Mouse (Mus musculus) stomach, embryonic 15.5 days (tissue): ENCODE data around the gene Mrpl33. TPM values are rescaled to one million over a fixed set of nuclear protein-coding genes. Genes with fewer than 3 reads are reported as not detected.

Experiments
- ATAC-seq: fragments of 200-750 bp; cut with Nextera tagmentation; 2 replicates; pipeline ENCODE4 v1.8.0; 2017; ENCODE audit warnings: low read depth, moderate number of reproducible peaks, moderate TSS enrichment; ENCODE audit not compliant: insufficient read depth, low FRiP score
- H3K27ac ChIP-seq: fragments of 300-500 bp; sonication (generic); 2 replicates; pipeline ENCODE4 v1.5.1; 2015; ENCODE audit warnings: mild to moderate bottlenecking, inconsistent platforms
- H3K27me3 ChIP-seq: fragments of 300-500 bp; sonication (generic); replicated peaks from 2 replicates; pipeline ENCODE4 v1.6.1; 2015; ENCODE audit warnings: inconsistent platforms
- H3K36me3 ChIP-seq: fragments of 300-500 bp; sonication (generic); 2 replicates; pipeline ENCODE4 v1.6.1; 2015; ENCODE audit warnings: inconsistent platforms
- H3K4me1 ChIP-seq: fragments of 300-500 bp; sonication (generic); 2 replicates; pipeline ENCODE4 v1.6.1; 2015; ENCODE audit warnings: inconsistent platforms
- H3K4me2 ChIP-seq: fragments of 300-500 bp; sonication (generic); 2 replicates; pipeline ENCODE4 v1.6.1; 2015; ENCODE audit warnings: mild to moderate bottlenecking, inconsistent platforms
- H3K4me3 ChIP-seq: fragments of 300-500 bp; sonication (generic); replicated peaks from 2 replicates; pipeline ENCODE4 v1.5.1; 2015; ENCODE audit warnings: inconsistent platforms
- H3K9ac ChIP-seq: fragments of 300-500 bp; sonication (generic); 2 replicates; pipeline ENCODE4 v1.6.1; 2015; ENCODE audit warnings: inconsistent platforms
- H3K9me3 ChIP-seq: fragments of 300-500 bp; sonication (generic); 2 replicates; pipeline ENCODE4 v1.6.1; 2016; ENCODE audit warnings: inconsistent platforms
- WGBS: fragments of 180-500 bp; shearing (Covaris S2); methylation state at CpG from one replicate; pipeline ENCODE4 v1.1.7; 2015; 5-methylcytosine and 5-hydroxymethylcytosine counted together
- polyA plus RNA-seq: library from polyadenylated mRNA; unstranded; fragments of >200 nt; fragmentation: Nextera tagmentation; extraction: Ambion mirVana; gene quantifications from 2 replicates; pipeline ENCODE4 v1.2.1, GENCODE M21; 2015

Mrpl33 gene
- polyA plus RNA-seq, 1 experiment from 2014 or later = 347 TPM

DNA sequence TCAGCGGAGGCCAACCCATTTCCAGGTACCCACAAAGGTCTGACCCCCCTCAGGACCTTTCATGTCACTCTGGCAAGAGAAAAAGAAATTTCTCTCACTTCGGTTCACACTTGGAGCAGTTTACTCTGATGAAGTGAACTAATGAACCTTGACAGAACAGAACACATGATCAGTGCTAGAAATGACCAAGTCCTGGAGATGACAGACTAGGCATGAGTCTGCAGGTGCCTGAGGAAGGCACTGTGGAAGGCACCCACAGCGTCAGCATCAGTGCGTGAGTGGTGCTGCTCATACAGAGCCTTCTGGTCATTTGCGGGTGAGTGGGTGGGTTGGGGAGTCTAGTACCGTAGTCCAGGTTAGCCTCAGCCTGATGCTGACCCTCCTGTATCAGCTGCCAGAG lies 49.1 kb downstream of the Mrpl33 start:
- no peak for ATAC-seq
- H3K9me3 ChIP-seq = no peaks in the 10 kb centered on the region

DNA sequence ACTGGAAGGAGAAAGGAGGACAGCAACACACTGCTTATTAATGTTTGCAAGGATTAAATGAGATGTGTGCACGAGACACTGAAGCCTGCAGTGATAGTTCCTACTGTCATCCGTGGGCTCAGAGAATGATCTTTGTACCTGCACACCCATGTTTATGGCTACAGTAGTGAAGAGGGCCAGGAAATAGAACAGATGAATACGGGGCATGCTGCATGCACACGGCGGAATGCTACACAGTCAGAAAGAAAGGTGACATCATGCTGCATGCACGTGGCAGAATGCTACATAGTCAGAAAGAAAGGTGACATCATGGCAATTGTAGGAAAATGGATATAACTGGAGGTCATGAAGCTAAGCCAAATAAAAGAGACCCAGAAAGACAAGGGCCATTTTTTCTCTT lies 49.8 kb downstream of the Mrpl33 start:
- Histone ChIP-seq H3K36me3 (no peaks in the 10 kb centered on the region; the same call in 1 of the 2 replicates), H3K9ac (no peak overlapping the region), H3K9me3 (no peaks in the 10 kb centered on the region), H3K27ac (no peak overlapping the region), H3K27me3 (no peaks in the 10 kb centered on the region), H3K4me2 (no peak overlapping the region), H3K4me1 (no peaks in the 10 kb centered on the region), H3K4me3 (no peak overlapping the region)
- no peak for ATAC-seq
- 78% methylated on average over 6 of the region's 6 CpGs for WGBS

More for the DNA sequence above, 49.1 kb downstream of the Mrpl33 start:
- H3K27me3 ChIP-seq = no peaks in the 10 kb centered on the region
- H3K4me1 ChIP-seq = no peaks in the 10 kb centered on the region
- no peaks in the 10 kb centered on the region; the same call in 1 of the 2 replicates for H3K36me3 ChIP-seq
- H3K27ac ChIP-seq = no peak overlapping the region
- WGBS = 91% methylated on average over 6 of the region's 6 CpGs
- H3K4me3 ChIP-seq = no peak overlapping the region
- no peak overlapping the region for H3K9ac ChIP-seq
- H3K4me2 ChIP-seq = no peak overlapping the region

DNA sequence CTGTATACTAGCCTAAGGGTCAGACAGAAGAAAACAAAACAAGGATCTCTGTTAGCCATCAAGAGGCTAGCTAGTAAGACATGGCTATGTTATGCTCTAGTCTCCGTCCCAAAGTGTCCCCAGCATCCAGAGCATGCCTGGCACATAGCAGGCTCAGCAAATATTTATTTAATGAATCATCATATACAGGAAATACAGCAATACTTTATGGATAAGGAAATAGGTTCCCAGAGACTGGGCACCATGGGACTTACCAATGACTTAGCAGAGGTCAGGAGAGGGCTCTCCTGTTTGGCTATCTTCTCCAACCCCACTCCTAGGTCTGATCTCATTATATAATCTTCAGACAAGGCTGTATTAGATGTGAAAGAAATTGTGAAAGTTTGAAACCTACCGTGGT lies 50.6 kb downstream of the Mrpl33 start:
- Histone ChIP-seq H3K4me1 (no peaks in the 10 kb centered on the region), H3K4me2 (no peak overlapping the region), H3K36me3 (no peaks in the 10 kb centered on the region; the same call in 1 of the 2 replicates), H3K9me3 (no peaks in the 10 kb centered on the region), H3K4me3 (no peak overlapping the region), H3K27ac (no peak overlapping the region), H3K27me3 (no peaks in the 10 kb centered on the region), H3K9ac (no peak overlapping the region)
- WGBS = 66% methylated on average over 2 of the region's 2 CpGs
- ATAC-seq = no peak

DNA sequence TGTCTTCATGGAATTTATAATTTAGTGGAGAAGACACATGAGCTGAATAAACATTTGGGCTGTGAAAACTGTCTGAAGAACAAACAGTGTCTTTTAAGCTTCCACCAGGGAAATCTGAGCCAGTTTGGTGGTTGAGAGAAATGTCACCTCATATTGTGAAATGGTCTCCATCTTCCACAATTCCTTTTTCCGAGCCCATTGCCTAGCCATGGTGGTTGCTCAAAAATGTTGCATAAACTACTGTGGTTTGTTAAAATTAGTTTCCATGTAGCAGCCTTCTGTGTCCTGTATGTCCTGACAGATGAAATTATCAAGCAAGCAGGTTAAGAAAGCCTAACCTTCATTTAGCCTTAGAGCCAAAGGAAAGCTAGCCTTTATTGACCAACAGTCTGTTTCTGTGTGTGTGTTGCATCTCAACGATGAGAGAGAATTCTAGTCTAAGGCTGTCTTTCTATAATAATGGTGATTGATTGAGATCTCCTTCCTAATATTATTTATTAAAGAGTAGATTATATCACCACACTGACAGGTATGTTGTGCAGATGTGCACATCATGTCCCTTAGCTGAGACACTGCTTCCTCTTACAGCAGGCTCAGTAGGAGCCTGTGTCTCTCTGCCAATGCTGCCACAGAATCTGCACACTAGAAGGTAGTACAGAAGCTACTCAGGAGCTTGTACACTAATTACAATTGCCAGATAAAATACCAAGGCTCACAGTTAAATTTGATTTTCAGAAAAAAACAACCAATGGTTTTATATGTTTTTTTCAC lies 54.0 kb downstream of the Mrpl33 start:
- Histone ChIP-seq H3K4me1 (no peaks in the 10 kb centered on the region), H3K9ac (no peak overlapping the region), H3K27me3 (no peaks in the 10 kb centered on the region), H3K9me3 (no peaks in the 10 kb centered on the region), H3K4me2 (no peak overlapping the region), H3K27ac (no peak overlapping the region), H3K4me3 (no peak overlapping the region), H3K36me3 (no peaks in the 10 kb centered on the region)
- no peak for ATAC-seq
- 86% methylated on average over 2 of the region's 2 CpGs for WGBS

DNA sequence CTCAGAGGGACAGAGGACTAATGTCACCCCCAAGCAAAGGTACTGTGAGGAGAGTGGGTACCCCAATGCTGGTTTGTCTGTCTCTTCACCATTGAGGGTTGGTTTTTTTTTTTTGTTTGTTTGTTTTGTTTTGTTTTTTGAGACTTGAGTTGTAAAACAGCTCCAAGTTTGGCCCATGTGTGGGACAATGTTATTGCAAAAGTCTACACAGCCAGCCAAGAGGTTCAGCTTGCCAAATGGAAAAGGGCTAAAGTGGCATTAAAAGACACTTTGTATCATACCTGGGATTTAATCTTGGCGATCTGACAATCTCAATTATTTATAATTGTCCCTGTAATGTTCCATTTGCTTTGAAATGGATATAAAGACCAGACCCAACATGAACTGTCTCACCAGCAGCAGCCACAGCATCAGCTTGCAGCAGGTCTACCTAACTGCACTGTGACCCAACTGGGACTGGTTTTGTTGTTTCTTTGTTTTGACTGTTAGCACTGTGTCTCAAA lies 59.0 kb downstream of the Mrpl33 start:
- 66% methylated on average over 1 of the region's 1 CpGs for WGBS
- ATAC-seq = no peak
- H3K4me2 ChIP-seq = no peak overlapping the region
- H3K9me3 ChIP-seq = no peaks in the 10 kb centered on the region
- no peaks in the 10 kb centered on the region for H3K36me3 ChIP-seq
- H3K27ac ChIP-seq = no peak overlapping the region
- no peak overlapping the region for H3K4me3 ChIP-seq
- no peaks in the 10 kb centered on the region for H3K27me3 ChIP-seq
- no peak overlapping the region for H3K9ac ChIP-seq
- H3K4me1 ChIP-seq = no peaks in the 10 kb centered on the region

DNA sequence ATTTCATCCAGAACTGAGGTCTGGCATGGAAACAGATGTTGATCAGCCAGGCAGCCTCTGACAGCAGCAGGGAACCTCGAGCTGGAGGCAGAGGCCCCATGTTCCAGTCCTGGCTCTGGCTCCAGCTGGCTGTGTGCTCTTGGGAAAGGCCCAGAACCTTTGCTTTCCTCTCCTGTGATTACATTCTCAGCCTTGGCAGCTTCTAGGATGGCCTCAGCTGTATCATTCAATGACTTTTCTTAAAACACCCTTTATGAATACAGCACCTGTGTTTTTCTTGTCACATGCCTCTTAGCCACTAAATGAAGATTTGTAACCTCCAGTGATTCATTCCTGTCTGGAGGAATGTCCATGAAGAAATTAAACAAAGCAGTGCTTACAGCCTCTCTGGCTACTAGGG lies 69.4 kb downstream of the Mrpl33 start:
- Histone ChIP-seq H3K36me3 (no peaks in the 10 kb centered on the region), H3K4me2 (no peak overlapping the region), H3K27ac (no peak overlapping the region), H3K27me3 (no peaks in the 10 kb centered on the region), H3K9me3 (no peaks in the 10 kb centered on the region), H3K4me3 (no peak overlapping the region), H3K9ac (no peak overlapping the region), H3K4me1 (peaks cover 7% of the 10 kb centered on the region)
- WGBS = 17% methylated on average over 1 of the region's 1 CpGs
- ATAC-seq = no peak

DNA sequence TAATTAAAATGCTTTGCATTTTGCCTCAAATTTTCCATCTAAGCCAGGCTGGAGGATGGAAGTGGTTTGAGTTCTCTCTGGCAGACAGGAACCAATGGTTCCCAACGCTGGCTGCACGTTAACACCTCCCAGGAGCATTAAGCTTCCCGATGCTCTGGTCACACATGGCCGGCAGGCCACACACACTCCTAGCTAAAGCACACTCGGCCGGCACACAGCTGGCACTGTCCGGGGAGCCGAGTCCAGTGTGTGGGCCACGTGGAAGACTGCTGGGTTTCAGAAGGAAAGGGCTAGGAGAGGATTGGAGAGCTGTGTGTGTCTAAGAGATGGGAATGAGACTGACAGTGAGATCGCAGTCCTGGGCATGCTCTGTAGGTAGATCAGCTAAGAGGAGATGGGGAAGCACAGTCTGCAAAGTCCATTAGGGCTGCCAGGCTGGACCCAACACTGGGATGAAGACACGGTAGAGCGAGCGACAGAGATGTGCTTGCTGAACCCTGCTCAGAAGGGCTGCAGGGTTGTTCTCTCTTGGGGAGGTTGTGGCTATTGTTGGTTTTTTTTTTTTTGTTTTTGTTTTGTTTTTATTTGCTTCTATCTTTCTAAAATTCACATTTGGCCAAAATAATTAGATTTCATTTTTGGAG lies 71.7 kb downstream of the Mrpl33 start:
- 87% methylated on average over 13 of the region's 13 CpGs for WGBS
- Histone ChIP-seq H3K4me2 (no peak overlapping the region), H3K9ac (no peak overlapping the region), H3K9me3 (no peaks in the 10 kb centered on the region), H3K4me3 (no peak overlapping the region), H3K36me3 (no peaks in the 10 kb centered on the region), H3K4me1 (peaks cover 5% of the 10 kb centered on the region), H3K27me3 (no peaks in the 10 kb centered on the region), H3K27ac (no peak overlapping the region)
- no peak for ATAC-seq

DNA sequence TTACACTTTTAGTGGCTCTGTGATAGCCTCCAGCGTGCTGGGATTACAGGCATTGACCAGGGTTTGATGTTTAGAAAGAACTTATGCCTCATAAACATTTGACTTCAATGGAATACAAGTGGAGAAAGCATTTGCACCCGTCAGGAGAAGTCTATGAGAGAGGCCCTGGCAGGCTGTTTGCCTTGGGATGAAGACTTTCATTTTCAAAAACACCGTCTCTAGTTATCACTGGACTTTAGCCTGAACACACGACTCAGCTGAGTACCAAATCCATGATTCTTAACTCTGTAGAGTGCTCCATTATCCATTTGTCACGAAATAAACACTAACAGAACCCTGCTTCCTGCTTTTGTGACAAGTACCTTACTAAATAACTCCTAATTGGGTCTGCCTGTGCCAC lies 73.2 kb downstream of the Mrpl33 start:
- Histone ChIP-seq H3K36me3 (no peaks in the 10 kb centered on the region), H3K27ac (no peak overlapping the region), H3K4me2 (no peak overlapping the region), H3K4me3 (no peak overlapping the region), H3K4me1 (peaks cover 5% of the 10 kb centered on the region), H3K27me3 (no peaks in the 10 kb centered on the region), H3K9me3 (no peaks in the 10 kb centered on the region), H3K9ac (no peak overlapping the region)
- no peak for ATAC-seq
- WGBS = 34% methylated on average over 5 of the region's 5 CpGs

DNA sequence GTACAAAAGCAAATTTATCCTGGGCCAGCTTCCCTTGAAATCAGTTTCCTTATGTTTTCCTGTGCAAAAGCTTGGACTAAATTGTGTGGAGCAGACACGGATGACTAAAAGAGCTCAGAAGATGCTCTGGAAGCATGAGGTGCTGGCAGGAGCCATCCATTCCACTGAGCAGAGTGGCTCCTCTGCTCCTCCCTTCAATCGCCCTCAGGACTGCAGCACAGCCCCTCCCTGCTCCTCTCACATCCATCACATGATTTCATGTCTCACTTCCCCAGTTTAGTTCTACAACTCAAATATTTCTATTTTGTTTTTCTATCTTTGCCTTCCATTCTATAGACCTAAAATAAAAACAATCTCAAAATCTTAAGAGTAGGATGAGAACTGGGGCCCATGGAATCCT lies 74.4 kb downstream of the Mrpl33 start:
- no peak overlapping the region for H3K9ac ChIP-seq
- no peak overlapping the region for H3K27ac ChIP-seq
- H3K36me3 ChIP-seq = no peaks in the 10 kb centered on the region
- ATAC-seq = no peak
- 65% methylated on average over 2 of the region's 2 CpGs for WGBS
- no peak overlapping the region for H3K4me2 ChIP-seq
- no peak overlapping the region for H3K4me3 ChIP-seq
- no peaks in the 10 kb centered on the region for H3K9me3 ChIP-seq
- peaks cover 5% of the 10 kb centered on the region for H3K4me1 ChIP-seq
- H3K27me3 ChIP-seq = no peaks in the 10 kb centered on the region

DNA sequence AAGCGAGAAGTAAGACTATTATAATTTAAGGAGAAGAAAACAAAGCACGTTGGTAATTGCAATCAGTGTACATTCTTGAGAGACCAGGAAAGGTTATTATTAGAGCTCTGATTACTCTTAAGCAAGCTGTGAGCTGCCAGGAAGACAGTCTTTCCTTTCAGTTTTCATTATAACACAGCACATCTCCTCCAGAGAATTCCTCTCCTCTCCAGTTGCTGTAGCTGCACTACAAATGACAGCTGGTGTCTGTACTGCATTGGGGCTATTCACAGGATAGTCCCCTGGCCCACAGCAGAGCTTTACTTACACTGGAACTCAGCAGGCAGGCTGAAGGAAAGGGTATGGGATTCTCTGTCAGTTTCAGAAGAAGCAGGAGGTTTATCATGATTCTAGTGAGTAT lies 76.7 kb downstream of the Mrpl33 start:
- H3K4me2 ChIP-seq = no peak overlapping the region
- peaks cover 5% of the 10 kb centered on the region for H3K4me1 ChIP-seq
- no peak overlapping the region for H3K4me3 ChIP-seq
- no peak overlapping the region for H3K9ac ChIP-seq
- ATAC-seq = no peak
- no peak overlapping the region for H3K27ac ChIP-seq
- no peaks in the 10 kb centered on the region for H3K9me3 ChIP-seq
- 74% methylated on average over 2 of the region's 2 CpGs for WGBS
- no peaks in the 10 kb centered on the region for H3K27me3 ChIP-seq
- no peaks in the 10 kb centered on the region for H3K36me3 ChIP-seq

DNA sequence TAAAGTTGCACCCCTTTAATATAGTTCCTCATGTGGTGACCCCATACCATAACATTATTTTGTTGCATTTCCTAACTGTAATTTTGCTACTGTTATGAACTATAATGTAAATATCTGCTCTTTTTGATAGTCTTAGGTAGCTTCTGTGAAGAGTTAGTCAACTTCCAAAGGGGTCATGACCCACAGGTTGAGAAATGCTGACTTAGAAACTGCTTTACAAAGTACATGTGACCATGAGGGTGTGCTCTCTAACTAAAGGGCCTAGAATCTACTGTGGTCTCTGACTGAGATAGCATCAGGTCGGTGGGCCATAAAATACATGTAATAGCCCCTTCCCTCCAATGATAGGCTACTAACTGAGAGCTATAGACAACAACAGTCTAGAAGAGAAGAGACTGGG lies 81.3 kb downstream of the Mrpl33 start:
- no peak for ATAC-seq
- Histone ChIP-seq H3K27me3 (no peaks in the 10 kb centered on the region), H3K27ac (no peak overlapping the region), H3K4me1 (no peaks in the 10 kb centered on the region), H3K9ac (no peak overlapping the region), H3K9me3 (no peaks in the 10 kb centered on the region), H3K36me3 (no peaks in the 10 kb centered on the region), H3K4me3 (no peak overlapping the region), H3K4me2 (no peak overlapping the region)
- 90% methylated on average over 1 of the region's 1 CpGs for WGBS

DNA sequence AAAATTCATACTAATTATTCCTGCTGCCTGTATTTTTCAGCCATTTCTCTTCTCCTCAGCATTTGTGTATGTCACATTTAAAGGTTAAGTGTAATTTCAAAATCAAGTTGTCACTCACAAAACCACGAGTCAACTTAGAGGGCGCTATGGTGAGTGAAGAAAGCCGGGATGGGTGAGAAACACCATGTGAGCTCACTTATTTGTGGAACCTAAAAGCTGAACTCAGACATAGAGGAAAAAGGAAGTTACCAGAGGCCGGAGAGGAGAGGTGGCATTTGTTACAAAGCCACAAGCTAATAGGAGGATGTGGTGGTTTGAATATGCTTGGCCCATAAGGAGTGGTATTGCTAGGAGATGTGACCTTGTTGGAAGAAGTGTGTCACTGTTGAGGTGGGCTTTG lies 83.4 kb downstream of the Mrpl33 start:
- WGBS = 75% methylated on average over 4 of the region's 4 CpGs
- H3K4me2 ChIP-seq = no peak overlapping the region
- H3K27ac ChIP-seq = no peak overlapping the region
- no peaks in the 10 kb centered on the region for H3K27me3 ChIP-seq
- no peak for ATAC-seq
- H3K4me1 ChIP-seq = no peaks in the 10 kb centered on the region
- no peak overlapping the region for H3K4me3 ChIP-seq
- no peaks in the 10 kb centered on the region for H3K9me3 ChIP-seq
- no peak overlapping the region for H3K9ac ChIP-seq
- no peaks in the 10 kb centered on the region for H3K36me3 ChIP-seq
